Mouse (Mus musculus) MEL (cell line): ENCODE measurements around the gene Gm10964.

Experiments used
- CTCF ChIP-seq, 3 experiments: IDR thresholded peaks in 2 of 3; conservative IDR thresholded peaks in 1 of 3; 2 replicates each; pipeline ENCODE4 v1.5.1; 2011 to 2012; ENCODE audit warnings: low read length in 3 of 3, low read depth in 2 of 3, mild to moderate bottlenecking in 2 of 3, improper control_type of control experiment in 1 of 3, inconsistent platforms in 1 of 3, mixed read lengths in 1 of 3, moderate library complexity in 1 of 3; ENCODE audit not compliant: control insufficient read depth in 1 of 3, insufficient read depth in 1 of 3, poor library complexity in 1 of 3, severe bottlenecking in 1 of 3
- E2F4 ChIP-seq: IDR thresholded peaks from 2 replicates; pipeline ENCODE4 v1.6.1; 2011; ENCODE audit warnings: low read depth, low read length, improper control_type of control experiment, borderline replicate concordance
- ETS1 ChIP-seq: IDR thresholded peaks from 2 replicates; pipeline ENCODE4 v1.6.1; 2012; ENCODE audit warnings: low read depth, mild to moderate bottlenecking, inconsistent platforms, low read length, improper control_type of control experiment, moderate library complexity
- HCFC1 ChIP-seq: IDR thresholded peaks from 2 replicates; pipeline ENCODE4 v1.6.1; 2012; ENCODE audit warnings: low read depth, mild to moderate bottlenecking, inconsistent platforms, low read length, improper control_type of control experiment, moderate library complexity
- KAT2A ChIP-seq: conservative IDR thresholded peaks from 2 replicates; pipeline ENCODE4 v1.6.1; 2012; ENCODE audit warnings: low read depth, low read length, improper control_type of control experiment, inconsistent platforms
- POLR2A ChIP-seq, 2 experiments: IDR thresholded peaks; 2 replicates each; pipeline ENCODE4 v1.6.1; 2011 to 2012; ENCODE audit warnings: low read length in 2 of 2, mild to moderate bottlenecking in 2 of 2, control low read depth in 1 of 2, improper control_type of control experiment in 1 of 2, low read depth in 1 of 2, moderate library complexity in 1 of 2; ENCODE audit not compliant: control insufficient read depth in 1 of 2, insufficient read depth in 1 of 2, poor library complexity in 1 of 2
- RAD21 ChIP-seq: IDR thresholded peaks from 2 replicates; pipeline ENCODE4 v1.6.1; 2011; ENCODE audit warnings: mild to moderate bottlenecking, low read depth, low read length, improper control_type of control experiment
- SMC3 ChIP-seq: IDR thresholded peaks from 2 replicates; pipeline ENCODE4 v1.6.1; 2011; ENCODE audit warnings: low read depth, low read length, improper control_type of control experiment
- TAL1 ChIP-seq: IDR thresholded peaks from 2 replicates; pipeline ENCODE4 v1.6.1; 2012; ENCODE audit warnings: mild to moderate bottlenecking, inconsistent platforms, low read length, moderate library complexity, mixed read lengths
- USF1 ChIP-seq: IDR thresholded peaks from 2 replicates; pipeline ENCODE4 v1.6.1; 2014; ENCODE audit warnings: low read depth, mild to moderate bottlenecking, inconsistent platforms, low read length, improper control_type of control experiment, moderate library complexity

GRCm38 (mm10) chr3:103733799-103734695 is 5.1 kb upstream of the Gm10964 start:
- no peak for TF ChIP-seq POLR2A (IDR thresholded peaks at IDR 0.05; ENCODE audit: control insufficient read depth in 1 of 2, insufficient read depth in 1 of 2, low read depth in 1 of 2, low read length in 2 of 2, poor library complexity in 1 of 2)
- no peak for TF ChIP-seq CTCF (IDR thresholded peaks at IDR 0.05 in 2 of 3, conservative IDR thresholded peaks at IDR 0.05 in 1 of 3; ENCODE audit: control insufficient read depth in 1 of 3, insufficient read depth in 1 of 3, low read depth in 2 of 3, low read length in 3 of 3, poor library complexity in 1 of 3, severe bottlenecking in 1 of 3)
- TF ChIP-seq SMC3 = no peak
- no peak for TF ChIP-seq HCFC1
- TF ChIP-seq ETS1 = no peak
- TF ChIP-seq USF1 = no peak
- no peak for TF ChIP-seq KAT2A
- TF ChIP-seq TAL1 = no peak
- TF ChIP-seq RAD21 = no peak
- TF ChIP-seq E2F4 = no peak
